Mouse (Mus musculus): ENCODE results near the gene Aacs. TPM values are rescaled to one million over a fixed set of nuclear protein-coding genes. Genes with fewer than 3 reads are reported as not detected.
"Not testable (repeated sequence)": the region's sequence is repeated elsewhere in the genome, so short reads cannot be mapped to it uniquely, and the experiment has no call there.

Gene Aacs
- polyA plus RNA-seq (2012; rRNA removed) = 51.1 and 58.6 TPM in 2 replicates

DNA sequence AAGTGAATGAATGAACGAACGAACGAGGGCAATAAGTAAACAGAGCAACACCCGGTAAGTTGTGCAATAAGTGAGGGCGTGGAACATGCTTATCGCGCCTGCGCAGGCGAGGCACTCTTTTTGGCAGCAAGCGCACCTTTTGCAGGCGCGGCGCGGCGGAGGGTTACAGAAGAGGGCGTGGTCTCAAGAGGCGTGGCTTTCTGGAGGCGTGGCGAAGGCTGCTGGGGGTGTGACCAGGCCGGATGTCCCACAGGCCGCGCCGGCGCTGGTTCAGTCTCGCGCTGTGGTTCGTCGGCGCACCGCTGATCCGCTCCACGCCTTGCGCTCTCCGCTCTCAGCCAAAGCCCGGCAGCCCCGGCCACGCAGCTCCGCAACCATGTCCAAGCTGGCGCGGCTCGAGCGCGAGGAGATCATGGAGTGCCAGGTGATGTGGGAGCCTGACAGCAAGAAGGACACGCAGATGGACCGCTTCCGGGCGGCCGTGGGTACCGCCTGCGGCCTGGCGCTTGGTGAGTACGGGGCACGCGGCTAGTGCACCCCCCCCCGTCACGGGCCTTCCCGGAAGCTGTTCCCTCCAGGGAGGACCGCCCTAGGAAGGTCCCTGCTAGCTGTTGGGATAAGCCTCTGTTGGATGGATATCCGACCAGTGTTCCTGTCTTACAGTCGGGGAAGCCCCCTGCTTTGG is at the start of gene Aacs:
Aacs (plus strand) TSS at position 214 of the 685 bp plus-strand sequence.
- DNase-seq (ENCODE audit: low read depth, low spot score) = peak; percentile 82
- WGBS = under 1% methylated on average over 60 of the region's 60 CpGs

DNA sequence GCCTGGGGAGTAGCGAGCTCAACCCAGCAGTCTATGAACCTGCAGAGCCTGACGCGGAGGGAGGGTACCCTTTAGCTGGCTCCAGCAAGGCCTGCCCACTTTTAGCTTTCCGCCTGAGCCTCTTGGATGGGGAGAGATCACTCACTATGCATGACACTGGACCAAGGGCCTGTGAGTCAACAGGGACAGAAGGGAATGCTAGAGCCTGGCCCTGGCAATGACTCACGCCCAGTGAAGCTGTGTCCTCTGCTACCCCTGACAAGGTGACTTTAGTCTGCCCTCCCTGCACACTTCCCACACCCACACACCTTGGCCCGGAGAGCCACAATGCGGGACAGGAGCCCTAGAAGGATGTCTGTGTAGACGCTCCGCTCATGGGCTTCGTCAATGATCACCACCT is 49.3 kb upstream of the Aacs start:
- DNase-seq (ENCODE audit: low read depth, low spot score) = no peak
- 96% methylated on average over 10 of the region's 10 CpGs for WGBS

DNA sequence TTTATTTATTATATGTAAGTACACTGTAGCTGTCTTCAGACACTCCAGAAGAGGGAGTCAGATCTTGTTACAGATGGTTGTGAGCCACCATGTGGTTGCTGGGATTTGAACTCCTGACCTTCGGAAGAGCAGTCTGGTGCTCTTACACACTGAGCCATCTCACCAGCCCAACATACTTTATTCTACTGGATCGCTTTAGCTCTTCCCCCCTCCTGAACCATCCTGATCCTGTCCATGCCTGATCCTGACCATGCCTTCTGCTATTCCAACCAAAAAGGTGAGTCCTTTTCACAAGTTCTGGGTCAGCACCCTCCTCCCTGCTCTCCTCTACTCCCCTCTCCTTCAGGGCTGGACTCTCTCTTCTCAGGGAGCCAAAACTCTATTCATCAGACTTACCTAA is 43.3 kb upstream of the Aacs start:
- not testable (repeated sequence) for DNase-seq (ENCODE audit: low read depth, low spot score)
- 93% methylated on average over 2 of the region's 2 CpGs for WGBS

DNA sequence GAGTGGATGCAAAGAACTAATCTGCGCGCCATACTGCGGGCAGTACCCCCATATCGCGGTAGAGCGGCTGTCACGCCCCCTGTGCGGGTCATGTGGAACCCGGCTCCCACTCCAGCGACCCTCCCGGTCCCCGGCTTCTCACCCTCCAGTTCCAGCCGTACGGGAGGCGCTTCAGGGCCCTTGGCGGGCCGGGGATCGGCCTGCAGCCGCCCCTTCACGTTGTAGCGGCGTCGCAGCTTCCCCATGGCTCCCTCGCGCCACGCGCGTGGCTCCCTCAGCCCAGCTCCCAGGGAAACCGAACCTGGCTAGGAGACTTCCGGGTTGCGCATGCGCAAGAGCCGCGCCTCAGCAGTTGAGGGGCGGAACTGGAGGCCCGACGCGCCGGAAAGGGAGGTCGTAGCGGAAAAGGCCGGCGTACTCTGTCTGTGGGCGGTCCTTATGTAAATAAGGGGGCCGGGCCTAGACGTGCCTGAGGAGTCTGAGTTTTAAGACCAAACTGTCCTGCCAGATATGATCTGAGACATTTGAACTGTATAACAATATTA is 41.7 kb upstream of the Aacs start, which contains the start of gene Dhx37:
Dhx37 (minus strand) TSS at position 329 of the 545 bp plus-strand sequence.
- whole genome bisulfite sequencing = under 1% methylated on average over 46 of the region's 46 CpGs
- DNase-seq (ENCODE audit: low read depth, low spot score) = peak; percentile 82

DNA sequence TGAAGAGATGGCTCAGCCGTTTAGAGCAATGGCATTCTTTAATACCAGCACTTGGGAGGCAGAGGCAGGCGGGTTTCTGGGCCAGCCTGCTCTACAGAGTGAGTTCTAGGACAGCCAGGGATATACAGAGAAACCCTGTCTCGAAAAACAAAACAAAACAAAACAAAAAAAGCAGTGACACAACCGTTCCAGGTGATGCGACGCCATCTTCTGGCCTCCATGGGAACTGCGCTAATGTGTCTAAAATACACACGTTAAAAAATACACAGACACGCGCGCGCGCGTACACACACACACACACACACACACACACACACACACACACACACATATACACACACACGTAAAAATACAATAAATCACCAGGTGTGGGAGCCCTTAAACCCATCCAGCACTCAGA is 41.3 kb upstream of the Aacs start:
- DNase-seq (ENCODE audit: low read depth, low spot score) = not testable (repeated sequence)
- WGBS = 61% methylated on average over 15 of the region's 15 CpGs

DNA sequence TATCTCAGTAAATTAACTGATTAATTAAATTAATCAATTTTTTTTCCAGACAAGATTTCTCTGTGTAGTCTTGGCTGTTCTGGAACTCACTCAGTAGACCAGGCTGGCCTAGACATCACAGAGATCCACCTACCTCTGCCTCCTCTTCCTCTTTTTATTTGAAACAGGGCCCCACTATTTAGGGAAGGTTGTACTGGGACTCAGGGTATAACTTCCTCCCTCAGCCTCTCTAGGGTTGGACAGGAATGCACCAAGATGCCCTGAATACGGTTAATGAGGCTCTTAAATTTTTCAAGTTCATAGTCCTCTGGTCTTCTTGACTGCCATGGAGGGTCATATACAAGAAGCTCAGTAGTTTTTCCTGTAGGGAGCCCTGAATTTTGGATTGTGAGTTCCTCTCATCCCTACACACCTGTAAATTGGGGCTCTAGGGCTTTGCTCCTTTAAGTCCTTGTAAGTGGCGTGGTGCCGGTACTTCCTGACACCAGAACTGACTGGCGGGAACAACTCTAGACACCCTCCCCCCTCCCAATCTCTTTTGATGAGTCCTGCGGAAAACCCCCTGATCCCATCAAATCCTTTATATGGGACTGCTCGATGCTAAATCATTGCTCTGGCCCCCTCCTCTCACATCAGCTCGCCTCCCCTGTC is 34.9 kb upstream of the Aacs start:
- no peak for DNase-seq (ENCODE audit: low read depth, low spot score)
- WGBS = 7% methylated on average over 7 of the region's 7 CpGs

DNA sequence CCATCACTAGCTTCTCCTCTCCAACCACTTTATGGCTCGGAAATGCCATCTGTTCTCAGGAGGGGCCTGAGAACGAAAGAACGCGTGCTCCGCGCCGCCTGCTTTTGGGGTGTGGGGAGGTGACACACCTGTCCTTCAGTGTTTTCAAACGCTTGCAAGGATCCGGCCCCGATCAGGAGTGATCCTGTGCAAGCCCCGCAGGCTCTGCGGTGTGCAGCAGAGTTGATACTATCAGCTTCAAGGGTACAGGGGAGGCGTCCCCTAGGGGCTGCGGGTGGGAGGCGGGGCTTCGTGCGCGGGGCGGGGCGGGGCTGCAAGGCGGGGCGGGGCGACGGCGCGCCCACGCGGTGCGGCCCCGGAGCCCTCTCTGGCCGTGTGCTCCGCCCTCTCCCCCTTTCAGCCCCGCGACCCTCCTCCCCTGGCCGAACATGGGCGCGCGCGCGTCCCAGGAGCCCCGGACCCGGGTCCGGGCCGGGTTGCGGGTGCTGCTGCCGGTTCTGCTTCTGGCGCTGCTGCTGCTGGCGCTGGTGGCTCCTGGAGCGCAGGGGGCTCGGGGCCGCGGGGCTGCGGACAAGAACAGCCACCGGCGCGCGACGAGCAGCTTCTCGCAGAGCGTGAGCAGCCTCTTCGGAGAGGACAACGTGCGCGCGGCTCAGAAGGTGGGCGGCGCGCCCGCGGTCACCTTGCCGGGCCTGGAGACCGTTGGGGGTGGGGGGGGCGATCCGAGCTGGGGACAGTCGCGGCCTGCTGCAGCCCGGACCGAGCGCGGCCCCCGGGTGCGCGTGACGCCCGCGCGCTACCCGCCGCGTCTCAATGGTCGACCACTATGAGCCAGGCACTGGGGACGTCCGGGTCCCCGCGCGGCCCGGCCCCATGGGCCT is 34.1 kb upstream of the Aacs start, which contains the start of gene Bri3bp:
Bri3bp (plus strand) TSS at position 335 of the 881 bp plus-strand sequence.
- DNase-seq (ENCODE audit: low read depth, low spot score) = no peak
- whole genome bisulfite sequencing = 1% methylated on average over 92 of the region's 97 CpGs

DNA sequence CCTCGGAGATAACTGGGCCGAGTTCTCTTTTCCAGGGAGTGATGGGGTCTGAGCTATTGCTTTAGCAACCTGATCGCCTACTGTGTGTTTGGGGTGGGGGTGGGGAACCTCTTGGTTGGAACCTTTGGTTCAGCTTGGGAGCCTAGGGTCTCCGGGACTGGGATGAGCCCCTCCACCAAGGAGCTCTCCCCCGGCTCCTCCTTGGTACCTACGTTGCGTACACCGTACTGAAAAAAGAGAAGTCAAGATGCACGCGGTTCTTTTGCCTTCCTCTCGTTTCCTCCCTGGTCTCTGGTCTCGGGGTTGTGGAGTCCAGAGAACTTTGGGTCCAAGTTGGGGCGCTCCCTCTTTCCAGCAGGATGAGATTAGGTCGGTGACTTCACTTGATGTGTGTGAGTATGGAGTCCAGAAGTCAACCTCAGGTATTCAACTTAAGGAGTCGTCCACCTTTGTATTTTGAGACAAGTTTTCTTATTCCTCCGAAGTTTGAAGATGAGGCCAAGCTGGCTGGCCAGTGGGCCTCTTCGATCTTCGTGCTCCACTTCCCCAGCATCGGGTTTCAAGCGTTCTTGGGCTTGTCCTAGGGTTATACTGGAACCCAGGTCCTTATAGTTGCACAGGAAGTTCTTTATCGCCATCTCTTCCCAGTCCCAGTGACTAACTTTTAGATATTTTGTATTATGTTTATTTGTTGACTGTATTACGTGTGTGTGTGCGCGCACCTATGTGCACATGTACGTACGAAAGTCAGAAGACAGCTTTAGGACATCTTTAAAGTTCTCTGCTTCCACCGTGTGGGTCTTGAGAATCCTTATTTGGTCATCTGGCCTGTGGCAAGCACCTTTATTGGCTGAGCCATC is 33.2 kb upstream of the Aacs start:
- DNase-seq (ENCODE audit: low read depth, low spot score) = no peak
- 30% methylated on average over 27 of the region's 27 CpGs for WGBS

DNA sequence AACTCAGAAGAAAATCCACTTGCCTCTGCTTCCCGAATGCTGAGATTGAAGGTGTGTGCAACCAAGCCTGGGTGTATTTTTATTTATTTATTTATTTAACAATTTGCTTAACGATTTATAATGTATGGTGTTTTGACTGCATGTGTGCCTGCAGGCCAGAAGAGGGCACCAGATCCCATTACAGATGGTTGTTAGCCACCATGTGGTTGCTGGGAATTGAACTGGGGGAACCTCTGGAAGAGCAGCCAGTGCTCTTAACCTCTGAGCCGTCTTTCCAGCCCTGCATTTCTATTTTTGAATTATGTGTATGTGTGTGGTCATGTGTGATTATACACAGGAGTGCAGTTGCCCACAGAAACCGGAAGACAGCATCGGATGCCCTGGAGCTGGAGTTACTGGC is 32.3 kb upstream of the Aacs start:
- DNase-seq (ENCODE audit: low read depth, low spot score) = no peak
- 85% methylated on average over 5 of the region's 5 CpGs for WGBS

DNA sequence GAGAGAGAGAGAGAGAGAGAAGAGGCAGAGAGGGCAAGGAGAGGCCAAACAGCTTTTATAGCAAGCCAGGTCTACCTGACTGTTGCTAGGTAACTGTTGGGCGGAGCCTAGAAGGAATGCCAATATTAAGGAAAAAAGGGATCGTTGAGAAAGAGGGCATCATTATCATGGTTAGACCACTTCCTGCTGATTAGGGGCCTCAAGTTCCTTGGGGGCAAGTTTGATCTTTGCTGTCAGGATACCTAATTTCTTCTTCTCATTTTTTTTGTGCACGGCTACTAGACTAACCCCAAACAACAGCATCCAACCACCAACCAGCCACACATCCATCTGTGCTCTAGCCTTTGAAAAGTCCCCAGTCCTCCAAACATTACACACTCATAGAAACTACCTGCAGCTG is 31.7 kb upstream of the Aacs start:
- no peak for DNase-seq (ENCODE audit: low read depth, low spot score)
- 65% methylated on average over 3 of the region's 3 CpGs for WGBS

DNA sequence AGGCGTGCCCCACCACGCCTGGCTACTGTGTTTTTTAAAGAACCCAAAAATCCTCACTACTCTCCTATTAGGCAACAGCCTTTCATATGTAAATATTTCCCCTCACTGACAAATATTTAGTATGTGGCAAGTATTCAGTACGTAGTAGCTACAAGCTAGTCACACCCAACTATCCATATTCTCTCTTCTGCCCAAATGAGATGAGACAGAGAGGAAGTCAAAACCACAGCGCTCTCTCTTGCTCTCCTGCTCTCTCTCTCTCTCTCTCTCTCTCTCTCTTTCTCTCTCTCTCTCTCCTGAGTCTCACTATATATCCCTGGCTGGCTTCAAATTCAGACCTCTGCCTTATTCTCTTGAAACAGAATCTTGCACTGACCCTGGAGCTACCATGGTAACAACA is 31.1 kb upstream of the Aacs start:
- no peak for DNase-seq (ENCODE audit: low read depth, low spot score)
- 71% methylated on average over 4 of the region's 4 CpGs for WGBS

DNA sequence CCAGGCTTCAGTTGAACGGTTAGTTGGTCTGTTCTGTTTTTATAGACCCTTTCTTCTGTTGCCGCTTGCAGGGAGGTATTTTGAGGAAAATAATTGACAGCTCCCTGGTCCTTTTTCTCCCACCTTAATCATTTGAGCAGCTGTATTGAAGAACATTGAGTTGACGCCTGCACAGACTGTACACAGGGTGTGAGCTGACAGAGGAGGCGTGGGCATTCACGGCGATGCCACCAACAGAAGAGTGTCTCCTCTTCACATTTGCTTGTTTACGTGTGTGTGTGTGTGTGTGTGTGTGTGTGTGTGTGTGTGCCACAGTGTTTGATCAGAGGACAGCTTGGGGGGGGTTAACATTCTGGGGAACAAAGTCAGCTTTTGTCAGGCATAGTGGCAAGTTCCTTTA is 29.3 kb upstream of the Aacs start:
- DNase-seq (ENCODE audit: low read depth, low spot score) = no peak
- WGBS = 73% methylated on average over 7 of the region's 7 CpGs

DNA sequence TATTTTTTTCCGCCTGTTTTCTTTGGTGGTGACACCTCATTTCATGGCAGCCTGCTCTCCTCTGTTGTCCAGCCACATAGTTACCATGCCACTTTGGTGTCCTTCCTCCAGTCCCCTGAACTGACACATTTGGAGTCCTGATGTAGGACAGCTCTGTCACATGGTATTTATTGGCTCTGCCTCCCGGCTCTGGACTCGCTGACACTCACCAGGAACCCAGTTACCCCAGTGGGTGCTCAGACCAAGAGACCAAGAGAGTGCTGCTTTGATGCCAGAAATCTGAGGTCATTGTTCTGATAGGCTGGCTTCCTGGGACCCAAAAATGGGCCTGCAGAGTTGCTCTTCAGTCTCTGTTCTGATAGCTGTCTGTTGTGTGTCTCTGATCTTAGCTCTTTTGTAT is 27.6 kb upstream of the Aacs start:
- DNase-seq (ENCODE audit: low read depth, low spot score) = no peak
- 71% methylated on average over 3 of the region's 3 CpGs for WGBS

DNA sequence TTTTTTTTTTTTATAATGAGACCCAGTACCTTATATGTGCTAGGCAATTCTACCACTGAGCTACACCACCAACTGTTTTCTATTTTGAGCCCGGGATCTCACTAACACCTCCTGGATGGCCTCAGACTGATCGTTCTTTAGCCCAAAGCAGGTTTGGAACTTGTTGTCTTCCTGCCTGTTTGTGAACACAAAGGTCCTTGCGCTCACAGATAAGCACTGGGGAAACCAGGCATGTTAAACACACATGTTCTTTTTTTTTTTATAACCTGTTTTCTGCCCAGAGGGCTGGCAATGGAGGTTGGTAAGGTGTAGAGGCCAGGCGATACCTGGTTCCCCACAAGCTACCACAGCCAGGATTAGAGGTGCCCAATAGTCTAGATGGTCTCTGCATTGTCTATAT is 27.0 kb upstream of the Aacs start:
- DNase-seq (ENCODE audit: low read depth, low spot score) = no peak
- WGBS = 93% methylated on average over 4 of the region's 4 CpGs

DNA sequence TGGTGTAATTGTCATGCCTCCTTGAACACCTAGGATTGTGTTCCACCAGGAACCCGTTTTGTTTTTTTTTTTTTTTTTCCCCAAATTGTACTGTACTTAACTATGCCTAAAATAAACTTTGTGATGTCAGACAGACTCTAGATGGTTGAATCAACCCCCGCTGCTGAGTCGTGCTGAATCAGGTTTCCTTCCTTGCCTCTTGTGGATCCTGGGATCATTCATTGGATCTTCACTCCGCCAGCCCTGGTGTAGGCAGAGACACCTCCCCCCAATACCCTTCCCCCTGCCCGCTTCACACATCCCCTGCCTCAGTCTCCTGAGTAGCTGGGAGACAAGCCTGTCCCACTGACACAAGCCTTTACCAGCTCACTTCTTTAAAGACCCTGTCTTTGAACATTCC is 26.3 kb upstream of the Aacs start:
- DNase-seq (ENCODE audit: low read depth, low spot score) = no peak
- 78% methylated on average over 5 of the region's 5 CpGs for WGBS

DNA sequence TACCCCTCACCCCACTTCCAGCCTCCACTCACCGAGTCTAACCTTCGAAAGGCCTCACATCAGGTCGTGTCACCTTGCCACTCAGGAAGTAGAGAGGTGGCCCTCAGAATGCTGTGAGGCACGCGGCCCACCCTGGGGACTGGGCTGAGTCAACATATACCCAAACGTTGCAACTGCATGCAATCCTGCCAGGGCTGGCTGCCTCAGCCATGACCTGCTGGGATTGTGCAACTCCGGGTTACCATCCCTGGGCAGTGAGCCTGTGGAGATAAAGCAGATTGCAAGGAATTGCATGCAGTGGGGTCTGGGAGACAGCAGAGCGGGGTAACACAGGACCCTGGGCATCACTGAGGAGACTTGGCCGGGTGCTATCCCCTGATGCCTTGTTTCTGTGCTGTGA is 23.0 kb upstream of the Aacs start:
- WGBS = 82% methylated on average over 9 of the region's 9 CpGs

DNA sequence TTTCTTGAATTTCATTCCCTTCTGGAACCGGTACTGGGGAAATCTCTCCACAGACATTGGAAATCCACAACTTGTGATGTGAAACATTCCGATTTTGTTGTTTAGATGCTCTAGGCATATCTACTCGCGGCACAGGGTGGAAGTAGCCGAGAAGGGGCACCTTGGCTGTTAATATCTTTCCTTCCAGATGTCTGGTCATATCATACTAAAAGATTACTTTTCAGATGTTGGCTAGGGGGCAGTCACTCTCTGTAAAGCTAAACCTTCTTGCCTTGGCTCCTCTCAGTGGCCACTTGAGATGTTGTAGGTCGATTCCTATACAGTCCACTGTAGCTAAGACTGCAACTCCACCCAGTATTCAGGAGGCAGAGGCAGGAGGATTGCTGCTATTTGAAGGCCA is 19.5 kb upstream of the Aacs start:
- WGBS = 89% methylated on average over 6 of the region's 6 CpGs
- no peak for DNase-seq (ENCODE audit: low read depth, low spot score)

More for the DNA sequence above, 23.0 kb upstream of the Aacs start:
- no peak for DNase-seq (ENCODE audit: low read depth, low spot score)

DNA sequence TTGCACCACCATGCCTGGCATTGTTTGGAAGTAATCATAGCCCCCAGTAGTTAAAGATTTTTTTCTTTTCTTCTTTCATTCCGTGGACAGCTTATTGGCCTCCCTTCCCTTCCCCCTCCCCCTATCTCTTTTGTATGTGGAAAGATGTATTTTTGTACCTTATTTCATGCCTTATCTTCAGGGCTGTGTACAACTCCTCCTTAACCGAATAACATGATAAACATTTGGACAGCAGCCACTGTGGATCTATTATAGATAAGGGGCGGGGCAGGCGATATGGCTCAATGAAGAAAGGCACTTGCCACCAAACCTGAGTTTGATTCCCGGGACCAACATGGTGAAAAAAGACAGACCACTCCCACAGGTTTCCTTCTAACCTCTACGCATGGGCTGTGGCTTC is 18.1 kb upstream of the Aacs start:
- 57% methylated on average over 6 of the region's 6 CpGs for WGBS
- DNase-seq (ENCODE audit: low read depth, low spot score) = no peak

DNA sequence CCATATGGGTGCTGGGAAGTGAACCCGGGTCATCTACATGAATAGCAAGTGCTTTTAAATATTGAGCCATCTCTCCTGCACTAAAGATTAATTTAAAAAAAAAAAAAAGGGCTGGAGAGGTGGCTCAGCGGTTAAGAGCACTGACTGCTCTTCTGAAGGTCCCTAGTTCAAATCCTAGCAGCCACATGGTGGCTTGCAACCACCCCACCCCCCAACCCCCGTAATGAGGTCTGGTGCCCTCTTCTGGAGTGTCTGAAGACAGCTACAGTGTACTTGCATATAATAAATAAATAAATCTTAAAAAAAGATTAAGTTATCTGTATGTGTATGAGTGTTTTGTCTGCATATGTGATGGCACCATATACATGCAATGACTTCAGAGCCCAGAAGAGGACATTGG is 15.0 kb upstream of the Aacs start:
- DNase-seq (ENCODE audit: low read depth, low spot score) = no peak
- WGBS = 64% methylated on average over 3 of the region's 3 CpGs

Data from large intestine, adult 2 months (tissue).